Mouse (Mus musculus) spleen, postnatal 10 days (tissue): Measurements from ENCODE around the gene Hist4h4.
A peak's percentile ranks its signal among the peaks of the same experiment; 100 is the strongest.

Source experiments
- DNase-seq, 2 experiments: peaks; one replicate each; pipeline ENCODE4 v3.0.0; 2021 to 2022; ENCODE audit warnings: low spot score in 2 of 2

Hist4h4 gene

DNA sequence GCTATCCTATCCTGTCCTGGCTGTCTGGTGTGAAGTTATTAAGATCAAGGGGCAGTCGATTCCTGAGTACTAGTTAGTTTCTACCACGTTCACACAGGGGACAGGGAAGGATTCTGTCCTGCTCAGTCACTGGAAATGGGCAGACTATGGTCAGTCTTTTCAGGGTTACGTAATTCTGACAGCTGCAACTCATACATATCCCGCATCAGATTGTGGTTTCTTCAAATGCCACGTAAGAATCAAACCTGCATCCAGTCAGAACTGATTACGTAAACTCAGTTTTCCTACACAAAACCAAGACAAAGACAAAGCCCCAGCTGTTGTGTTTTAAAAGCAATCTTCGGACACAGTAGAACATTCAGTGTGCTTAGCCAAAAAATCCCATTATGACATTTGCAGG lies 11.2 kb upstream of the Hist4h4 start:
- DNase-seq, result no peak

DNA sequence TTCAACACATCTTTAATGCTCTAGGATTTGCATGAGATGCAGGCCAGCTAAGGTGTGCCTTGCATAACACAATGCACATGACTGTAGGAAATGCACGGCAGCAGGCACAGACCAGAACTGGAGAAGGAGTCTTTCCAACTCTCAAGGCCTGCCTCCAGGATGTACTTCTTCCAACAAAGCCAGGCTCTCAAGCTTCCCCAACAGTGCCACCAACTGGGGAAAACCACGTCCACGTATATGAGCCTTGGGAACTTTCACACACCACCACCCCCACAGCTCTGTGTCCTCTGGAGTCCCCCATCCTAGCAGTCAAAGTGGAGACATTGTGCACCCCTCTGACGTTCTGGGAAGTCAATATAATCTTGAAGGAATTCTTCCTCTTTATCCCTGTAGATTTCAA lies 8.9 kb upstream of the Hist4h4 start:
- DNase-seq, result no peak

DNA sequence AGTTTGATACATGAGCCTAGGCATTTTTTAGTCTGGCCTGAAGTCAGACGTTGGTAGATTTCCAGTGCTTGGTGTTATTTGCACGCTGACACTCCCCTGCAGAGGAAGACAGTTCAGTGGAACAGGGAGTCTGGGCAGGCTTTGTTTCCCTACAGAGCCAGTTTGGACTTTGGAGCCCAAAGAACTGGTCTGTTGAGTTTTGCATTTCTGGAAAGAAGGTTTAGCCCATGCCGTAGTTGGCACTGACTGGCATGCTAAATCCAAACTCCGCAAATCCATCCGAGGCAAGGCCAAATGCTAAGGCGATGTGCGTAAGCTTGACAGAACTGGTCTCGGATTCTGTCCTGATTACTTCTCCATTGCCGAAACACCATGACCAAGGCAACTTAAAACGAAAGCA lies 7.0 kb upstream of the Hist4h4 start:
- no peak for DNase-seq

DNA sequence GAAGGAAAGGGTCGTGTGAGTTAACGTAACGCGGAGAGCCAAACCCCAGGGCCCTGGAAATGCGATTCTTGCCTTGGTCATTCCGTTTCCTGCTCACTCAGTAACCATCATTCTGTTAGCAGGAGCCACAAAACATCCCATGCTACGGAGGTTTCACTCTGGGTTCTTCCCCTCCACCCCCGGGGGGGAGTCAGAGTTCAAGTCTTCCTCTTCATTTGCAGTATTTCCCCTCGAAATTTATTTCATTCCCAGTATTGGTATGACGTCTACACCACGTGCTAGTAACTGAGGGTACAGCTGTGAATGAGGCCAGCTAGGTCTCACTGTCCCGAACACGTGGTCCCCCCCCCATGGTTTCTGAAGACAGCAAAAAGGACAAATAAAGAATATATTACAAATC lies 5.5 kb upstream of the Hist4h4 start:
- DNase-seq, result no peak

DNA sequence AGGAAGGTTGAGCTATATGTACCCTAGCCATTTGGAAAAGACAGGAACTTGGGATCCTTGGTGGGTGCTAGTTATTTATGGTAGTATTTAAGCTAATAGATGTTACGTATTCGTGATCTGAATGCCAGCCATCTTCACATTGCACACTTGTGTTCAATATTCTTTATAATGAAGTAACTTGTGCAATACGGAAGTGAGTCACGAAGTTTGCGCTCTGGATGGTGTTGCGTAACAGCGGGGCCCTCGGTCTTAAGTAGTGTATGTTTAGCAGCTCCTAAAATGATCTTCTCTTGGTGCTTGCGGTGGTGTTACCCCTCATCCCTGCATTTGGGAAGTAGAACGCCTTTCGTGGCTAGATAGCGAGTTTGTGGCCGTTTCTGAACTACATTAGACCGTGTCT lies 4.9 kb upstream of the Hist4h4 start:
- DNase-seq, result peak in 1 of 2 experiments; percentile 69

DNA sequence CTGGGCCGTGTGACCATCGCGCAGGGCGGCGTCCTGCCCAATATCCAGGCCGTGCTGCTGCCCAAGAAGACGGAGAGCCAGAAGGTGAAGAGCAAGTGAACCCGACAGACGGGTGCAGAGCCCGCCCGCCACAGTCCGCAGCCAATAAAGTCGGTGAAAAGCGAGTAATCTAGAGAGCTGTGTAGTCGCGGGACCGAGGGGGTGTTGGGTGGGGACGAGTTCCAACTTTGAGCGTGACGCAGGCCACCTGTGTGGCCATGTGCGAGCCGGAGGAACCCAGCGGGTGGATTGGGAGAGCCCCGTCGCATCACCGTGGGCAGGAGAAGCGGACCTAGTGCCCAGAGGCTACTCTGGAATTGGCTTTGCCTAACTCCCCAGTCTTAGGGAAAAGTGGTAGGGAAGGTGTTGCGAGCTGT lies 4.4 kb upstream of the Hist4h4 start:
- peak; percentile 69 to 72 for DNase-seq

DNA sequence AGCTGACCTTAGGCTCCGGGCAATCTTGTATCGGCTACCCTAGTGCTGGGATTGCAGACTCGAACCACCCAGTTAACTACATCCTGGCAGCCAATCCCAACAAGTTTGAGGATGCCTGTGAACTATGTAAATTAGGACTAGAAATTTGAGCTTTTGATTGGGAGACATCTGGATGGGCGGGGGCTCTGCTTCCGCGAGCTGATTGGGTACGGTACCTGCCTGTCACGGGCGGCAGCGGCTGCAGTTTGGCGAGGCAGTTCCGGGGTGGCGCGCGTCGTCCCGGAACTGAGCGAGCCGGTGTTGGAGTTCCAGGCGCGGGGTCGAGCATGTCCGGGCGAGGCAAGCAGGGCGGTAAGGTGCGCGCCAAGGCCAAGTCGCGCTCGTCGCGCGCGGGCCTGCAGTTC lies 3.8 kb upstream of the Hist4h4 start, which contains the start of gene H2afj:
Gene H2afj, plus strand, starts transcription at position 231 of the 404 bp plus-strand sequence.
- peak; percentile 98 for DNase-seq

DNA sequence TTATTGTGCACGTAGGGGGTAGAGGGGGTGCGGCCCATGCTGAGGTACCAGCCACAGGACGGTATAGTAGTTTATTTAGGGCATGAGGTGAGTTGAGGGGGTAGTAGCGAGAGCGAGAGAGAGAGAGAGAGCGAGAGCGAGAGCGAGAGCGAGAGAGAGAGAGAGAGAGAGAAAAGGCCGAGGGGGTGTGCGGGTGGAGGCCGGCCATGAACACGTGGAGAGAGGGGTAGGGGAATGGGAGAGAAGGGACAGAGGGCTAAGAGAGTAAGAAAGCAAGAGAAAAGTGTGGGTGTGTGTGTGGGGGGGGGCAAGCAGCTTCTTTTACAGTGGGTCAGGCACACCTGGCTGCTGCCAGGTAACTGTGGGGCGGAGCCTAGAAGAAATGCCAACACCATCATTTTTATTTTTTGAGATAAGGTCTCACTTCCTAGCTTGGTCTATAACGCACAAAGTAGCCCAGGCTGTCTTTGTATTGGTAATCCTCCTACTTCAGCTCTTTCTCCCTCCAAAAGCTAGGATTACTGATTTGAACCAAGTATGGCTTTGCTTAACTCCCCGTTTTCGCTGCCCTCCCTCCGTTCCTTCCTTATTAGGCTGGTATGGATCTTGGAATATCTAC lies 3.3 kb upstream of the Hist4h4 start:
- DNase-seq, result no peak

DNA sequence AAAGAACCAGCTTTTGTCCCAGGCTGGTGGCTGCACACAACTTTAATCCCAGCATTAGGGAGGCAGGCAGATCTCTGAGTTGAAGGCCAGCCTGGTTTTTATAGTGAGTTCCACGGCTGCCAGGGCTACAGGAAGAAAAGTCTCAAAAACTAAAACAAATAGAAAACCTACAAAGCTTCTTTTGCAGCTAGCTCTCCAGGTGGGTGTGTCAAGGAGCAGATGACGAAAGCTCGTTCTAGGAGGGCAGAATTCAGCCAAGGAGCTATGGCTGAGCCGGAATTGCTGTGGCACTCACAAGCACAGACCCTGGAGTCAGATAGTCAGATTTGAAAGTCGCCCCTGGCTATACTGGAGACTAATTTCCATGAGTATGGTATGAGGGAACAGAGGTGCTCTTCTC lies 2.6 kb upstream of the Hist4h4 start:
- DNase-seq, result no peak

DNA sequence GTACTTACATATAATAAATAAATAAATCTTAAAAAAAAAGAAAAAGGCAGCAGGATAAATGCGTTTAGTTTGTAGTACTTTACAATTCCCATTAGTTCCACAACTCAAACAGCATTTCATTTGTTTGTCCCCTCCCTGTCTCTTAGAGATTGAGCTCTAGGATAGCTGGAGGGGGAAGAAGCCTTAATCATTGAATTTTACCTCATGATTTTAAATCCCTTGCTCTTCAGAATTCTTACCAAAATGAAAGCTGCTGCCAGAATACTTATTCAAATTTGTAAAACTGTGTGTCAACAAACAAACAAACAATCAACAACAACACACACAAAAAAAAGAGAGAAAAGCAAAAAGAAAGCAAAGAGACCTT lies 1.2 kb upstream of the Hist4h4 start:
- DNase-seq, result no peak

DNA sequence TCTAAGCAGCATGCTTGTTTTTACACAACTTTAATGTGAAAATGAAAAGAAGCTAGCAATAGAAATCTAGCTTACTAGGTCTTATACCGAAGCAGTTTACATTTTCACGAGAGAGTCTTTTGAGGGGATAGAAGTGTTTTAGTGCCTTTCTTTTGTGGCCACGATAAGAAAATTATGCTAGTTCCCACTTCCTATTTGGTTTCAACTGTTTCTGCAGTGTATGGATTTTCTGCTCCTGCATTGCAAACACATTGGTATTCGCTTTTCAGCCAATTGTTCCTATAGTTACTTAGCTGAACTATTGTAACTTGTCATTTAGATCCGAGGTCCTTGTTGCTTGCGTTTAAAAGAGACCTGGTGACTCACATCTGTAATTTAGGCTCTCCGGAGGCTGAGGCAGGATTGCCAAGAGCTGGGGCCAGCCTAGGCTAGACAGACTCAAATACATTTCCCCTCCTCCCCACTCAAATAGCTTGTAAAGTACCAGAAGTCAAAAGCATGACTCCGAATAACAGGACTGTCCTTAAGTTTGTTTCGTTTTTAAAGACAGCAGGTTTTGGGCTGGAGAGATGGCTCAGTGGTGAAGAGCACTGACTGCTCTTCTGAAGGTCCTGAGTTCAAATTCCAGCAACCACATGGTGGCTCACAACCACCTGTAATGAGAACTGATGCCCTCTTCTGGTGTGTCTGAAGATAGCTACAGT lies 642 bp upstream of the Hist4h4 start:
- peak in 1 of 2 experiments; percentile 38 for DNase-seq

DNA sequence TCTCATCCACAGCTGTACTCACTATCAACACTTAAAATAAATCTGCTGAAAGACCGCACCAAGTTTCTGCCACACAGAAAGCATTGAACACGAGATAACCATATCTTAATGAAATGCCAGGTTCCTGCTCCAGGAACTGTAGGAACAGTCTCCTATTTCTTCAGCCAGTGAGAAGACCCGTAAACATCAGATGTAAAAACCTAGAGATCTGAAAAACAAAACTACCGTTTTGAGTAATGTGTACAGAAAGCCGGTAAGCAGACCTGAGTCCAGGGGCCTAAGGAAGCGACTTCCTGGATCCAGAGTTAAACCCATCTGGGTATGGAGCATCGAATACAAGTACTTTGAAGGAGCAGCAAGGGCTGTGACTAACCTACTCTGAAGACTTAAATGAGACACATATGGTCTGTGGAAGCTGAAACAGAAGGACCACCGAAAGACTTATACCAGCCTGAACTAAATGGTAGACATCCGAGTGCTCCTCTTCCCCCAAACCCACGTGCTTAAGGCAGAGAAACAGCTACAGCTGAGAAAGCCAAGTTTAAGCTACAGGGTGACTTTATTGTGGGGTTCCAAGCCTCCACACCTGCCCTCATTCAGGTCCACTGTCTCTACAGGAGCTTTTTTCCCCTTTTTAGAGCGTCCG lies 999 bp downstream of the Hist4h4 start:
- peak in 1 of 2 experiments; percentile 44 for DNase-seq

DNA sequence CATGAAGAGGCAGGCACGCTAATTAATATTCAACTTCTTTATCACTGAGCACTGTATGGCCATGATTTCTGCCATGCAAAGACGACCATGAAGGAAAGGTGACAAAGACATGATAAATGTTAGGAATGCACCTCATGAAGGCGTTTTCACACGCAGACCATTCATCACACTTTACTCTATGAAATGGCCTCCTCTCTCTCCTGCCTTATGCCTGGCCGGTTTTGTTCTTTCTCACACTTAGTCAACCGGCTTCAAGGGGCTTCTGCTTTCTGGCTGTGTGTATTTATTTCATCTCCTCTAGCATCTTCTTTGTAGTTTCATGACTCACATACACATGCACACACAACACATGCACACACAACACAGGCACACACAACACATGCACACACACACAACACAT lies 2.9 kb downstream of the Hist4h4 start:
- DNase-seq, result no peak

DNA sequence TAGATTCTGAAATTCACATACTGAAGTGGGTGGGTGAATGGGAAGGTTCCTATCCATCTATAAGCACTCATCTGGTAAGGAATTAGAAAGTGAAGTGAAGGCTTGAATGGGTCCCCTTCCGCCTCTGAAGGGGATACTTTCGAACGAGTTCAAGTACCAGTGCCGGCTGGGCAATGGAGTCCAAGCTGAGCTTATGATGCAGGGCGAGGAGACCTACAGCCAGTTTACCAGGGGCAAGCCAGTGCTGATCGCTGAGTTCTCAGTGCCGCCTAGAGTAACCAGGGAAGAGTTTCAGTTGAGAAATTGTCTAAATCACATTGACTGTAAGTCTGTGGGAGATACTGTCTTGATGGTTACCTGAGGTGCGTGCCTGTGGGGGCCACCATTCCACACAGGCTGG lies 3.5 kb downstream of the Hist4h4 start:
- no peak for DNase-seq

DNA sequence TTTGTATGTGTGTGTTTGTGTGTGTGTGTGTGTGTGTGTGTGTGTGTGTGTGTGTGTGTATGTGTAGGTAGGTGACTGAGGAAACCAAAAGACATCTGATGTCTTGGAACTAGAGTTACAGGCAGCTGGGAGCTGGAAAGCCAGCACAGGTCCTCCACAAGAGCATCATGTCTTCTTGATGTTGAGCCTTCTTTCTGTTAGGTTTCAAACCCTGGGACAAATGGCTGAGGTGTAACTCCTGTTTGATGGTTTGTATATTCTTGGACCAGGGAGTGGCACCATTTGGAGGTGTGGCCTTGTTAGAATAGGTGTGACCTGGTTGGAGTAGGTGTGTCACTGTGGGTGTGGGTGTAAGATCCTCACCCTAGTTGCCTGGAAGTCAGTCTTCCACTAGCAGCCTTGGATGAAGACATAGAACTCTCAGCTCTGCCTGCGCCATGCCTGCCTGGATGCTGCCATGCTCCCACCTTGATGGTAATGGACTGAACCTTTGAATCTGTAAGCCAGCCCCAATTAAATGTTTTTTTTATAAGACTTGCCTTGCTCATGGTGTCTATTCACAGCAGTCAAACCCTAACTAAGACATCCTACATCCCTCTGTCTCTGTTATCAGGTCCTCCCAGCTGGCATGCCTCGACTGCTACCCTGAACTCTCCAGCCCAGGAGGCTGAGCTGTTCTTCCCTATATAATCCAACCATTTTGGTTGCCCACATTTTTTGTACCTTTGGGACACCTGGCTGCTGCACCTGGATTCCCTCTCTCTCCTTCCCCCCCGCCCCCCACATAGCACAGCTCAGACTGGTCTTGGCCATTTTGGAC lies 6.1 kb downstream of the Hist4h4 start:
- peak in 1 of 2 experiments; percentile 47 for DNase-seq

DNA sequence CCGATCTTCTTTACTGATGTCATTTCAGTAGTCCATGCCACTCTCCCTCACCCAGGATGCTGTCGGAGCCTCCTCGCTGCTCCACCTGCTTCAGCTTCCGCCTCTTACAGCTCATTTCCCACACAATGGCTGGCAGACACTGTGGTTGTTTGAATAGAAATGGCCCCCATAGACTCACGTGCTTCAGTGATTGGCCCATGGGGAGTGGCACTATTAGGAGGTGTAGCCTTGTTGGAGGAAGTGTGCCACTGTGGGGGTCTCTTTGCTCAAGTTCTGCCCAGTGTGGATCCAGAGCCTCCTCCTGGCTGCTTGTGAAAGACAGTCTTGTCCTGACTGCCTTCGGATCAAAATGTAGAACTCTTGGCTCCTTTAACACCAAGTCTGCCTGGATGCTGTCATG lies 8.4 kb downstream of the Hist4h4 start:
- no peak for DNase-seq

DNA sequence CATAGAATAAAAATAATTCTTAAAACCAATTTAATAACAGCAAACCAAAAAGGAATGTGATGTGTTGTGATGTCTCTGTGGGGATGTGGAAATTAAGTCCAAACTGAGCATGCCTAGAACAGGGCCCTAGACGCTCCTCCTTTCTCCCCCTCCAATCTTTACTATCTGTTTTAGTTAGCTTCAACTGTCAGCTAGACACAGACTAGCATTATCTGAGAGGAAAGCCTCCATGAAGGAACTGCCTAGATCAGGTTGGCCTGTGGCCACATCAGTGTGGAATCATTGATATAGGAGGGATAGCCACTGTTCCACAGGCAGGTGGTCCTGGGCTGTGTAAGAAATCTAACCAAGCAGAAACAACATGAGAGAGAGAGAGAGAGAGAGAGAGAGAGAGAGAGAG lies 9.1 kb downstream of the Hist4h4 start:
- DNase-seq, result no peak

DNA sequence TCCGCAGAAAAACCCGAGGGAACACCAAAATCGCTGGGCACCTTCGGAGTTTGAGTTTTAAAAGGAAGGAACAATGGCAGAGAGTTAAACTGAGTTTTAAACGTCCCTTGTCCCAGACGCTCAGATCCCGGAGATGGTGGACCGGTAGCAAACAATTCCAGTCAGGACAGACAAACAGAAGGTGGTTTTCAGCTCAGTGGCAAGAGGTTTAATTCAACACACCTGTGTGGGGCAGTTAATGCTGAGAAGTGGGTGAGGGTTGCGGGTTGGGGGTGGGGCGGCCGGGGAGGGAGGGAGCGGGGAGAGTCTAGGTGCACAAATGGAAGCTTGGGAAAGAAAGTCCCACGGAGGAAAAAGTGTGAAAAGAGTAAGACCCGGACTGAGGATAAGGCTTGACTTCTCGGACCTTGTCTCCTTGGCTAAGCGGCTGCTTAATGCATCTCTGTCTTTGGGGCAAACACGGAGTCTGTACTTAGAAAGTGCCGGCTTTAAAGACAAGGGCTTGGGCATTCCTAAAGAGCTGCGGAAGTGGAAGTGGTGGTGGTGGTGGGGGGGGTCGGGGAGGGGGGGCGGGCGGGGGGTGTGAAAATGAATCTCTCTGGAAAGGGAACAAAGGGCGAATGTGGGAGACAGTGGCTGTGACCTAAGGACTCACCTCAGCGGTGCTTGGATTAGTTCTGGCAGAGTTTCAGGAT lies 10.2 kb downstream of the Hist4h4 start:
- DNase-seq, result no peak

DNA sequence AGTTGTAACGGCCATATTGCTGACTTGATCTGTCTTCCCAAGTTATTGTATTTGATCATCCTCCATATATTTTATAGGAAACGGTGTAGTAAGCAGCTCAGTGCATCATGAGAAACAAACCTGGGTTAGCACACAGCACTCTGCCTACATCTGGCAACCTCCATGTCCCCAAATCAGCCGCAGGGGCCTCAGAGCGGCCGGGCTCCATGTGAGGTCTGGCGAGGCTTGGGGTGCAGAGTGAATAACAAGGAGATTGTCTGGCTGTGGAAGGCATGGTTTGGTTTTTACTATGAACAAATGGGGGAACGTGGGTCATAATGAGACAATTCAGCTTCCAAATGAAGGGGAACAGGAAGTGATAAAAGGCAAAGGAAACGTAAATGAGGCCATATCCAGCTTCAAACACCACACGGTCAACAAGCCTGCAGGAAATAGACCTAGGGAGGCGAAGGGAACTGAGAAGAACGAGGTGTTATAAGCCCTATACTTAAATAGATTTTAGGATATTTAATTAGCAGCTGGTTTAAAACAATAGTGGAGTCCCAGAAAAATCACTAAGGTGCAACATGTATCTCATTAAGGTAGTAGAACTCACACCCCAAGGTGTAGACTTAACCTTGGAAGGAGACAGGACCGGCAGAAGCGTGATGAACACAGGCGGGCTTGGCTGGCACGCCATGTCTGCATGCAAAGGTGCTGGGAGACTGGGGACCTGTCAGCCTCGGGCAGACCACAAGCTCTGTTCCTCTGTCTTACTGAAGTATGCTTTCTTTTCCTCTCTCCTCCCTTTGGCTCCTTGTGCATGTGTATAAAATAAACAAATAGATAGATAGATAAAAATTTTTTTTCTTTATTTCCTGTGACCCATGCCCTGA lies 11.1 kb downstream of the Hist4h4 start:
- no peak for DNase-seq

DNA sequence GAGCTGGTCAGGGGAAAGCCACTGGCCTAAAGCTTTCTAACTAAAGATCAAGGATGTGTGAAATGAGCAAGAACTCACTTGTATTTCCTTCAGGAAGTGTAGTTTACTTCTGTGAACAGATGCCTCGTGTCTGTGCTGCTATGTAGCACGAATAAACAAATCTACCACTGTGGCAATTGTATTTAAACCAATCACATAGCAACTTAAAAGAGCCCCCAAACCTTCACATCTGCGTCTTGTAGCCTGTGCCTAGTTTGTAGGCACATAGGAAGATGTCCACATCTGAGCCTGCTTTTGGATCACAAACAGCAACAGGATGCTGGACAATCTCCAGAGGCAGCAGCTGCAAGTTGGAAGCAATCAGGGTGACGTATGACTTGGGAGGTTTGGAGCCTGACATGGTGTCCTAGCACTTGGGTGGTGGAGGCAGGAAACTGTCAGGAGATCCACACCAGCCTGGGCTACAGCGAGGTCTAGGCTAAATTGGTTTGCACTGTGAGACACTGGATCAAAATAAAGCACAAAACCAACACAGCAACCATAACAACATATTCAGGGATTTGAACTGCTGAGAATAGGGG lies 14.7 kb downstream of the Hist4h4 start:
- no peak for DNase-seq
